Mouse (Mus musculus): Measurements from ENCODE around the gene Jdp2. TPM values are rescaled to one million over a fixed set of nuclear protein-coding genes. Genes with fewer than 3 reads are reported as not detected.

Gene Jdp2
- polyA plus RNA-seq, 1 experiment from 2014 or later, result 0.66 TPM

- H3K27me3 ChIP-seq (ENCODE audit: control insufficient read depth, insufficient read depth, low read length), result no peaks in the 10 kb centered on the region
- WGBS, result 46% methylated on average over 10 of the region's 10 CpGs
- no peaks in the 10 kb centered on the region for H3K4me1 ChIP-seq (ENCODE audit: control insufficient read depth, insufficient read depth, low read length)
- no peak overlapping the region for H3K9ac ChIP-seq (ENCODE audit: low read depth, low read length)
- H3K36me3 ChIP-seq (ENCODE audit: control insufficient read depth, insufficient read depth, low read length), result no peaks in the 10 kb centered on the region
- ATAC-seq (ENCODE audit: low FRiP score, low TSS enrichment), result peak; percentile 56; the same call in 1 of the 2 replicates
- H3K4me2 ChIP-seq (replicated peaks; ENCODE audit: low read depth, low read length), result no peak overlapping the region
- no peaks in the 10 kb centered on the region for H3K9me3 ChIP-seq (ENCODE audit: control insufficient read depth, low read length)
- H3K4me3 ChIP-seq (ENCODE audit: low read length), result no peak overlapping the region
- H3K27ac ChIP-seq (ENCODE audit: low read depth, low read length), result no peak overlapping the region
Measured at GRCm38 (mm10) chr12:85572047-85572475, 26.8 kb upstream of the Jdp2 start.

GRCm38 (mm10) chr12:85574806-85575495 is 23.9 kb upstream of the Jdp2 start:
- no peaks in the 10 kb centered on the region for H3K27me3 ChIP-seq (ENCODE audit: control insufficient read depth, insufficient read depth, low read length)
- no peak overlapping the region for H3K27ac ChIP-seq (ENCODE audit: low read depth, low read length)
- H3K4me2 ChIP-seq (replicated peaks; ENCODE audit: low read depth, low read length), result no peak overlapping the region
- no peaks in the 10 kb centered on the region for H3K4me1 ChIP-seq (ENCODE audit: control insufficient read depth, insufficient read depth, low read length)
- no peak overlapping the region for H3K9ac ChIP-seq (ENCODE audit: low read depth, low read length)
- no peak for ATAC-seq (ENCODE audit: low FRiP score, low TSS enrichment)
- WGBS, result 63% methylated on average over 6 of the region's 6 CpGs
- no peak overlapping the region for H3K4me3 ChIP-seq (ENCODE audit: low read length)
- H3K36me3 ChIP-seq (ENCODE audit: control insufficient read depth, insufficient read depth, low read length), result no peaks in the 10 kb centered on the region
- no peaks in the 10 kb centered on the region for H3K9me3 ChIP-seq (ENCODE audit: control insufficient read depth, low read length)

- no peak for ATAC-seq (ENCODE audit: low FRiP score, low TSS enrichment)
- WGBS, result 69% methylated on average over 4 of the region's 4 CpGs
Measured at GRCm38 (mm10) chr12:85575496-85575840, 23.4 kb upstream of the Jdp2 start.

GRCm38 (mm10) chr12:85581261-85582066 is 17.4 kb upstream of the Jdp2 start:
- Histone ChIP-seq H3K4me2 (replicated peaks; ENCODE audit: low read depth, low read length) (no peak overlapping the region), H3K4me1 (ENCODE audit: control insufficient read depth, insufficient read depth, low read length) (no peaks in the 10 kb centered on the region), H3K4me3 (ENCODE audit: low read length) (no peak overlapping the region), H3K27ac (ENCODE audit: low read depth, low read length) (no peak overlapping the region), H3K27me3 (ENCODE audit: control insufficient read depth, insufficient read depth, low read length) (no peaks in the 10 kb centered on the region), H3K9me3 (ENCODE audit: control insufficient read depth, low read length) (no peaks in the 10 kb centered on the region), H3K36me3 (ENCODE audit: control insufficient read depth, insufficient read depth, low read length) (no peaks in the 10 kb centered on the region), H3K9ac (ENCODE audit: low read depth, low read length) (no peak overlapping the region)
- WGBS, result 17% methylated on average over 15 of the region's 15 CpGs
- ATAC-seq (ENCODE audit: low FRiP score, low TSS enrichment), result peak; percentile 52

More at GRCm38 (mm10) chr12:85575496-85575840, 23.4 kb upstream of the Jdp2 start:
- Histone ChIP-seq H3K36me3 (ENCODE audit: control insufficient read depth, insufficient read depth, low read length) (no peaks in the 10 kb centered on the region), H3K27me3 (ENCODE audit: control insufficient read depth, insufficient read depth, low read length) (no peaks in the 10 kb centered on the region), H3K4me1 (ENCODE audit: control insufficient read depth, insufficient read depth, low read length) (no peaks in the 10 kb centered on the region), H3K4me3 (ENCODE audit: low read length) (no peak overlapping the region), H3K9ac (ENCODE audit: low read depth, low read length) (no peak overlapping the region), H3K4me2 (replicated peaks; ENCODE audit: low read depth, low read length) (no peak overlapping the region), H3K9me3 (ENCODE audit: control insufficient read depth, low read length) (no peaks in the 10 kb centered on the region), H3K27ac (ENCODE audit: low read depth, low read length) (no peak overlapping the region)

GRCm38 (mm10) chr12:85582067-85582316 is 16.8 kb upstream of the Jdp2 start:
- ATAC-seq (ENCODE audit: low FRiP score, low TSS enrichment), result no peak
- Histone ChIP-seq H3K4me2 (replicated peaks; ENCODE audit: low read depth, low read length) (no peak overlapping the region), H3K27me3 (ENCODE audit: control insufficient read depth, insufficient read depth, low read length) (no peaks in the 10 kb centered on the region), H3K9me3 (ENCODE audit: control insufficient read depth, low read length) (no peaks in the 10 kb centered on the region), H3K4me3 (ENCODE audit: low read length) (no peak overlapping the region), H3K9ac (ENCODE audit: low read depth, low read length) (no peak overlapping the region), H3K36me3 (ENCODE audit: control insufficient read depth, insufficient read depth, low read length) (no peaks in the 10 kb centered on the region), H3K27ac (ENCODE audit: low read depth, low read length) (no peak overlapping the region), H3K4me1 (ENCODE audit: control insufficient read depth, insufficient read depth, low read length) (no peaks in the 10 kb centered on the region)
- 37% methylated on average over 5 of the region's 5 CpGs for WGBS

GRCm38 (mm10) chr12:85585761-85586258 is 13.0 kb upstream of the Jdp2 start:
- no peak for ATAC-seq (ENCODE audit: low FRiP score, low TSS enrichment)
- H3K4me1 ChIP-seq (ENCODE audit: control insufficient read depth, insufficient read depth, low read length), result no peaks in the 10 kb centered on the region; the same call in 1 of the 2 replicates
- no peak overlapping the region for H3K27ac ChIP-seq (ENCODE audit: low read depth, low read length)
- H3K9ac ChIP-seq (ENCODE audit: low read depth, low read length), result no peak overlapping the region
- no peaks in the 10 kb centered on the region for H3K27me3 ChIP-seq (ENCODE audit: control insufficient read depth, insufficient read depth, low read length)
- no peaks in the 10 kb centered on the region for H3K9me3 ChIP-seq (ENCODE audit: control insufficient read depth, low read length)
- no peak overlapping the region for H3K4me2 ChIP-seq (replicated peaks; ENCODE audit: low read depth, low read length)
- WGBS, result 69% methylated on average over 11 of the region's 11 CpGs
- no peak overlapping the region for H3K4me3 ChIP-seq (ENCODE audit: low read length)
- H3K36me3 ChIP-seq (ENCODE audit: control insufficient read depth, insufficient read depth, low read length), result no peaks in the 10 kb centered on the region

- no peaks in the 10 kb centered on the region for H3K9me3 ChIP-seq (ENCODE audit: control insufficient read depth, low read length)
- H3K36me3 ChIP-seq (ENCODE audit: control insufficient read depth, insufficient read depth, low read length), result no peaks in the 10 kb centered on the region
- H3K4me1 ChIP-seq (ENCODE audit: control insufficient read depth, insufficient read depth, low read length), result no peaks in the 10 kb centered on the region; the same call in 1 of the 2 replicates
- WGBS, result 26% methylated on average over 5 of the region's 5 CpGs
- no peaks in the 10 kb centered on the region for H3K27me3 ChIP-seq (ENCODE audit: control insufficient read depth, insufficient read depth, low read length)
- H3K4me3 ChIP-seq (ENCODE audit: low read length), result no peak overlapping the region
- H3K27ac ChIP-seq (ENCODE audit: low read depth, low read length), result no peak overlapping the region
- no peak overlapping the region for H3K9ac ChIP-seq (ENCODE audit: low read depth, low read length)
- no peak overlapping the region for H3K4me2 ChIP-seq (replicated peaks; ENCODE audit: low read depth, low read length)
- peak; percentile 62 for ATAC-seq (ENCODE audit: low FRiP score, low TSS enrichment)
Measured at GRCm38 (mm10) chr12:85589870-85590382, 8.9 kb upstream of the Jdp2 start.

- Histone ChIP-seq H3K4me2 (replicated peaks; ENCODE audit: low read depth, low read length) (no peak overlapping the region), H3K9me3 (ENCODE audit: control insufficient read depth, low read length) (no peaks in the 10 kb centered on the region), H3K27ac (ENCODE audit: low read depth, low read length) (no peak overlapping the region), H3K9ac (ENCODE audit: low read depth, low read length) (no peak overlapping the region), H3K36me3 (ENCODE audit: control insufficient read depth, insufficient read depth, low read length) (no peaks in the 10 kb centered on the region), H3K27me3 (ENCODE audit: control insufficient read depth, insufficient read depth, low read length) (no peaks in the 10 kb centered on the region), H3K4me3 (ENCODE audit: low read length) (no peak overlapping the region), H3K4me1 (ENCODE audit: control insufficient read depth, insufficient read depth, low read length) (no peaks in the 10 kb centered on the region; the same call in 1 of the 2 replicates)
- no peak for ATAC-seq (ENCODE audit: low FRiP score, low TSS enrichment)
- WGBS, result 83% methylated on average over 9 of the region's 9 CpGs
Measured at GRCm38 (mm10) chr12:85592943-85593342, 5.9 kb upstream of the Jdp2 start.

- Histone ChIP-seq H3K9me3 (ENCODE audit: control insufficient read depth, low read length) (no peaks in the 10 kb centered on the region), H3K9ac (ENCODE audit: low read depth, low read length) (no peak overlapping the region), H3K36me3 (ENCODE audit: control insufficient read depth, insufficient read depth, low read length) (no peaks in the 10 kb centered on the region), H3K4me3 (ENCODE audit: low read length) (no peak overlapping the region), H3K27ac (ENCODE audit: low read depth, low read length) (no peak overlapping the region), H3K4me1 (ENCODE audit: control insufficient read depth, insufficient read depth, low read length) (peaks cover 4% of the 10 kb centered on the region), H3K27me3 (ENCODE audit: control insufficient read depth, insufficient read depth, low read length) (no peaks in the 10 kb centered on the region), H3K4me2 (replicated peaks; ENCODE audit: low read depth, low read length) (no peak overlapping the region)
- 88% methylated on average over 2 of the region's 2 CpGs for WGBS
- no peak for ATAC-seq (ENCODE audit: low FRiP score, low TSS enrichment)
Measured at GRCm38 (mm10) chr12:85594390-85594789, 4.4 kb upstream of the Jdp2 start.
